Mouse (Mus musculus): ENCODE measurements around the gene Dbh.

Gene Dbh

GRCm38 (mm10) chr2:27226572-27226971, 61.5 kb downstream of the Dbh start:
- no peak for DNase-seq

GRCm38 (mm10) chr2:27228809-27229480, 63.9 kb downstream of the Dbh start:
- DNase-seq = no peak

- DNase-seq = no peak
These were observed 64.6 kb downstream of the Dbh start for GRCm38 (mm10) chr2:27229481-27230105.

GRCm38 (mm10) chr2:27232376-27232775, 67.3 kb downstream of the Dbh start:
- DNase-seq = no peak
